Mouse (Mus musculus): ENCODE data around the gene Psma7.
A peak's percentile ranks its signal among the peaks of the same experiment; 100 is the strongest.

GRCm38 (mm10) chr2:180042256-180042857, at the start of gene Psma7, which contains the start of gene Ss18l1:
- TF ChIP-seq CTCF (IDR thresholded peaks at IDR 0.05 in 2 of 3, conservative IDR thresholded peaks at IDR 0.05 in 1 of 3; ENCODE audit: control insufficient read depth in 1 of 3, insufficient read depth in 1 of 3, low read depth in 2 of 3, low read length in 3 of 3, poor library complexity in 1 of 3, severe bottlenecking in 1 of 3) (no peak), MAX (IDR thresholded peaks at IDR 0.05; ENCODE audit: low read length) (no peak), SIN3A (IDR thresholded peaks at IDR 0.05; ENCODE audit: low read length) (peak; percentile 57), EP300 (IDR thresholded peaks at IDR 0.05; ENCODE audit: low read depth in 1 of 2, low read length in 2 of 2) (0 out of 4 replicates have a peak, but pooled peaks of 1 of the 2 experiments have one; percentile 2), MAZ (IDR thresholded peaks at IDR 0.05; ENCODE audit: low read depth, low read length) (peak; percentile 45; the same call in 1 of the 2 replicates), HCFC1 (IDR thresholded peaks at IDR 0.05; ENCODE audit: low read depth, low read length) (peak; percentile 75; the same call in 1 of the 2 replicates), MXI1 (IDR thresholded peaks at IDR 0.05; ENCODE audit: low read depth, low read length) (peak; percentile 70), MYC (IDR thresholded peaks at IDR 0.05; ENCODE audit: low read depth, low read length) (no peak), POLR2A (IDR thresholded peaks at IDR 0.05; ENCODE audit: control insufficient read depth in 1 of 2, insufficient read depth in 1 of 2, low read depth in 1 of 2, low read length in 2 of 2, poor library complexity in 1 of 2) (peak; percentile 56 to 88), ZNF384 (IDR thresholded peaks at IDR 0.05; ENCODE audit: low read depth, low read length) (no peak), MAFK (IDR thresholded peaks at IDR 0.05; ENCODE audit: borderline replicate concordance, low read depth, low read length) (no peak)
